ENCODE assay signal across 17 mouse cellular contexts in genomic region chr1:148675516-148675915, GRCm38 (mm10).
"Had no signal": no experiment of that assay in that cellular context is flagged by ENCODE, and none has a peak within 500 bp of the region (broad histone marks: within the 10 kb centered on the region; RNA-seq: fewer than 3 reads in every experiment).

No protein-coding gene starts in this region.

- DNase-seq: left cerebral cortex, postnatal 4 days; liver; liver, embryonic 13.5 days; liver, postnatal 0 days; lung, adult 18-20 months; lung, adult 2 months; lung, embryonic 14.5 days; lung, postnatal 10 days; lung, postnatal 14 days; lung, postnatal 36 days; lung, postnatal 4 days; midbrain, embryonic 14.5 days had no signal

- ATAC-seq: liver, embryonic 12.5 days; liver, postnatal 0 days; lung, postnatal 0 days; midbrain, embryonic 13.5 days; midbrain, embryonic 15.5 days; midbrain, embryonic 16.5 days had no signal
